Mouse (Mus musculus) MEL-GATA-1-ER (cell line): ENCODE data around the gene Abcb1a.
A peak's percentile ranks its signal among the peaks of the same experiment; 100 is the strongest.
"Not testable (repeated sequence)": the region's sequence is repeated elsewhere in the genome, so short reads cannot be mapped to it uniquely, and the experiment has no call there.

Source experiments
- DNase-seq: peaks from one replicate; pipeline ENCODE4 v3.0.0-alpha.2; 2012; ENCODE audit warnings: low read depth; ENCODE audit errors: extremely low read depth

The Abcb1a gene

GRCm38 (mm10) chr5:8722867-8723266, 63.0 kb downstream of the Abcb1a start:
- DNase-seq: no peak

GRCm38 (mm10) chr5:8727760-8728159, 67.9 kb downstream of the Abcb1a start:
- peak; percentile 7 for DNase-seq

- no peak for DNase-seq
These were observed 72.8 kb downstream of the Abcb1a start for GRCm38 (mm10) chr5:8732639-8733038.

- not testable (repeated sequence) for DNase-seq
These were observed 73.4 kb downstream of the Abcb1a start for GRCm38 (mm10) chr5:8733307-8733706.

- DNase-seq: no peak
These were observed 76.5 kb downstream of the Abcb1a start for GRCm38 (mm10) chr5:8736389-8736788.

GRCm38 (mm10) chr5:8737062-8737461, 77.2 kb downstream of the Abcb1a start:
- DNase-seq: no peak

GRCm38 (mm10) chr5:8747244-8747643, 87.4 kb downstream of the Abcb1a start:
- not testable (repeated sequence) for DNase-seq

GRCm38 (mm10) chr5:8772866-8773265, 113.0 kb downstream of the Abcb1a start:
- no peak for DNase-seq

- no peak for DNase-seq
These were observed 118.4 kb downstream of the Abcb1a start for GRCm38 (mm10) chr5:8778311-8778710.

- DNase-seq: no peak
These were observed 118.9 kb downstream of the Abcb1a start for GRCm38 (mm10) chr5:8778751-8779150.

GRCm38 (mm10) chr5:8792281-8792680, 132.4 kb downstream of the Abcb1a start:
- no peak for DNase-seq
